Mouse (Mus musculus): Measurements from ENCODE around the gene Olfr167.
"Not testable (repeated sequence)": the region's sequence is repeated elsewhere in the genome, so short reads cannot be mapped to it uniquely, and the experiment has no call there.

Gene Olfr167

GRCm38 (mm10) chr16:19522166-19522565, at the start of gene Olfr167:
Gene Olfr167 (minus strand): TSS chr16:19522266.
- no peak for DNase-seq (ENCODE audit: low spot score in 2 of 2)

- not testable (repeated sequence) for DNase-seq (ENCODE audit: low spot score in 2 of 2)
Observed at GRCm38 (mm10) chr16:19571709-19572108, 49.6 kb upstream of the Olfr167 start, which contains the start of gene Olfr169. Gene Olfr169 (minus strand): TSS chr16:19571809.

DNA sequence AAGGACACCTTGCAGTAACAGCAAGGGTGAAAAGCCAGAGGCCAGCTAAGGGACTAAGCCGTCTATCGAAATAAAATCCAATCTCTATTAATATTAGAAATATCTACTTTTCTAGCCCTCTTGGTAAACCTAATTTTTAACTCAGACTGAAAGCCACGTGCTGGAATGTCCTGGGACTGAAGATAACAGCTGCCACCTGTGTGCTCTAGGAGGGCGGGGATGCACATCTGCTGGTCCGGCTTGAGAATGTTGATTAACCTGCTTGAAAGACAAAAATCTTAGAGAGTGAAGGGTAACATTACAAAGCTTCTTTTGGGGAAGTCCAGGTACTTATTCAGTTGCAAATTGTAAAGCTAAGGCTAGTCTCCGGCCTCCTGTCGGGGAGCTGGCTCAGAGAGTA, 31.4 kb upstream of the Olfr167 start:
- not testable (repeated sequence) for DNase-seq (ENCODE audit: low spot score in 2 of 2)

- not testable (repeated sequence) for DNase-seq (ENCODE audit: low spot score in 2 of 2)
Observed at GRCm38 (mm10) chr16:19552246-19552645, 30.2 kb upstream of the Olfr167 start.

DNA sequence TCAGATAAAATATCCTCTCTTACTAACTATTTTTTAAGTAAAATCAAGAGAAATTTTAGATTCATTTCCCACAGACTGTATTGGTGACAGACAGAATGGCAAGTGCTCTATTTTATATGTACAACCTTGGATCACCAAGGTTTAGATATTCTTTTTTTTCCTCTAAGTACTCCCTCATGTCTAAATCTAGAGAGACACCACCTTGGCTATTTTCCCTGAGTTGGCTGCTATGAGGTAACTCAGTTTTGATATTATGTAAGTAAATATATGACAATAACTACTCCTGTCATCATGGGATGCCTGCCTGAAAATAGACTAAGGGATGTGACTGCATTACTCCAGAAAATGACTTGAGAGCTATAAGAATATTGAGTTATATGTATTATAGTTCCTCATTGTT, 13.4 kb upstream of the Olfr167 start, which contains the start of gene Olfr168:
Gene Olfr168, minus strand, starts transcription at position 101 of the 400 bp plus-strand sequence.
- DNase-seq (ENCODE audit: low spot score in 2 of 2), result no peak

- no peak for DNase-seq (ENCODE audit: low spot score in 2 of 2)
Observed at GRCm38 (mm10) chr16:19483394-19483793, 38.7 kb downstream of the Olfr167 start, which contains the start of gene Olfr166. Gene Olfr166 (plus strand): TSS chr16:19483694.

- DNase-seq (ENCODE audit: low spot score in 2 of 2), result no peak
Observed at GRCm38 (mm10) chr16:19464365-19464764, 57.7 kb downstream of the Olfr167 start.

All from urinary bladder, postnatal 36 days (tissue).